Mouse (Mus musculus) embryonic stem cell, embryonic (primary cell): ENCODE data around the gene Mdk.

Source experiments
- CTCF ChIA-PET, 4 experiments: fragments of 300-600 bp in 2 of 4; fragments of 350-600 bp in 2 of 4; sonication (Branson Sonifier 250); formaldehyde crosslinking; loops; one replicate each; lab custom pipeline; 2022; ENCODE audit warnings: inconsistent platforms in 2 of 4; lab: Charles Lee
- POLR2A ChIA-PET, 4 experiments: fragments of 300-600 bp in 2 of 4; fragments of 350-600 bp in 2 of 4; sonication (Branson Sonifier 250); formaldehyde crosslinking; loops; one replicate each; lab custom pipeline; 2022; ENCODE audit warnings: antibody characterized with exemption in 4 of 4, inconsistent platforms in 1 of 4; lab: Charles Lee

Mdk gene

GRCm38 (mm10) chr2:91962864-91963401 lies 30.8 kb upstream of the Mdk start:
- CTCF ChIA-PET = interaction anchor here (0.5 to 4.2 kb wide), 45 partner anchors 8 to 469 kb away, joined by 3 to 41 read pairs (median 6); partner anchors contain the start of genes Mdk (in 4 of the 4), Gm9821 (in 3 of the 4), Dgkz (in 2 of the 4) and Ambra1 (in 1 of the 4)
- POLR2A ChIA-PET = interaction anchor here (0.5 to 5.7 kb wide), 46 partner anchors 8 to 1022 kb away, joined by 3 to 34 read pairs (median 5); partner anchors contain the start of genes Mdk (in 3 of the 4), Ambra1 (in 2 of the 4), Arfgap2 (in 1 of the 4) and Dgkz (in 1 of the 4)

- CTCF ChIA-PET = interaction anchor here in 3 of 4 experiments (0.6 to 4.4 kb wide), 17 partner anchors 8 to 891 kb away, joined by 3 to 41 read pairs (median 6); partner anchors contain the start of genes Gm9821 (in 2 of the 3) and Mdk (in 1 of the 3)
- POLR2A ChIA-PET = interaction anchor here (0.6 to 5.7 kb wide), 28 partner anchors 8 to 1021 kb away, joined by 3 to 34 read pairs (median 5); partner anchors contain the start of gene Mdk (in 1 of the 4)
Observed at GRCm38 (mm10) chr2:91961901-91962761, 30.0 kb upstream of the Mdk start.

GRCm38 (mm10) chr2:91960459-91960858 lies 28.4 kb upstream of the Mdk start:
- ChIA-PET CTCF (interaction anchor here (0.6 to 5.0 kb wide), 10 partner anchors 11 to 473 kb away, joined by 3 to 56 read pairs (median 6); partner anchors contain the start of genes Chrm4 (in 1 of the 4), Gm9821 (in 1 of the 4) and Mdk (in 1 of the 4)), POLR2A (interaction anchor here in 2 of 4 experiments (0.6 to 5.7 kb wide), 15 partner anchors 9 to 668 kb away, joined by 3 to 34 read pairs (median 4); partner anchors contain the start of genes Dgkz (in 1 of the 2), Gm9821 (in 1 of the 2) and Mdk (in 1 of the 2))

GRCm38 (mm10) chr2:91959544-91960410 lies 27.7 kb upstream of the Mdk start:
- ChIA-PET CTCF (interaction anchor here (0.6 to 5.0 kb wide), 14 partner anchors 12 to 473 kb away, joined by 3 to 56 read pairs (median 4); partner anchors contain the start of genes Gm9821 (in 2 of the 4), Chrm4 (in 1 of the 4) and Mdk (in 1 of the 4)), POLR2A (interaction anchor here in 2 of 4 experiments (0.6 to 5.7 kb wide), 18 partner anchors 8 to 471 kb away, joined by 3 to 34 read pairs (median 4); partner anchors contain the start of genes Mdk (in 2 of the 2) and Gm9821 (in 1 of the 2))

- CTCF ChIA-PET = interaction anchor here (0.6 to 5.0 kb wide), 15 partner anchors 12 to 348 kb away, joined by 3 to 56 read pairs (median 3); partner anchors contain the start of genes Gm9821 (in 2 of the 4), Chrm4 (in 1 of the 4) and Mdk (in 1 of the 4)
- POLR2A ChIA-PET = interaction anchor here in 3 of 4 experiments (0.5 to 5.7 kb wide), 14 partner anchors 7 to 465 kb away, joined by 3 to 34 read pairs (median 4); partner anchors contain the start of gene Mdk (in 1 of the 3)
Observed at GRCm38 (mm10) chr2:91958701-91959457, 26.8 kb upstream of the Mdk start.

- ChIA-PET CTCF (interaction anchor here (0.6 to 5.0 kb wide), 13 partner anchors 13 to 349 kb away, joined by 3 to 56 read pairs (median 3); partner anchors contain the start of genes Gm9821 (in 2 of the 4) and Mdk (in 1 of the 4)), POLR2A (interaction anchor here in 2 of 4 experiments (0.6 to 2.6 kb wide), 9 partner anchors 7 to 242 kb away, joined by 3 to 13 read pairs (median 4); no protein-coding TSS in a partner anchor)
Observed at GRCm38 (mm10) chr2:91958049-91958448, 26.0 kb upstream of the Mdk start.

GRCm38 (mm10) chr2:91957096-91957495 lies 25.0 kb upstream of the Mdk start:
- POLR2A ChIA-PET = interaction anchor here (0.7 to 2.6 kb wide), 8 partner anchors 8 to 38 kb away, joined by 3 to 16 read pairs (median 5); no protein-coding TSS in a partner anchor
- CTCF ChIA-PET = interaction anchor here in 3 of 4 experiments (0.6 to 5.0 kb wide), 7 partner anchors 12 to 849 kb away, joined by 3 to 56 read pairs (median 10); partner anchors contain the start of gene Gm9821 (in 2 of the 3)

- CTCF ChIA-PET = interaction anchor here in 3 of 4 experiments (0.5 to 4.4 kb wide), 3 partner anchors 12 to 29 kb away, joined by 6 to 36 read pairs (median 27); partner anchors contain the start of gene Gm9821 (in 2 of the 3)
- POLR2A ChIA-PET = interaction anchor here in 2 of 4 experiments (0.7 to 2.5 kb wide), 5 partner anchors 9 to 32 kb away, joined by 3 to 12 read pairs (median 3); partner anchors contain the start of gene Mdk (in 1 of the 2)
Observed at GRCm38 (mm10) chr2:91955875-91956274, 23.8 kb upstream of the Mdk start.

GRCm38 (mm10) chr2:91955121-91955591 lies 23.1 kb upstream of the Mdk start:
- POLR2A ChIA-PET = interaction anchor here in 3 of 4 experiments (1.0 to 3.7 kb wide), 7 partner anchors 8 to 32 kb away, joined by 3 to 24 read pairs (median 9); partner anchors contain the start of genes Gm9821 (in 1 of the 3) and Mdk (in 1 of the 3)
- CTCF ChIA-PET = interaction anchor here in 3 of 4 experiments (1.2 to 4.4 kb wide), 6 partner anchors 9 to 33 kb away, joined by 3 to 36 read pairs (median 12); partner anchors contain the start of gene Gm9821 (in 2 of the 3)

GRCm38 (mm10) chr2:91953825-91954224 lies 21.7 kb upstream of the Mdk start:
- ChIA-PET POLR2A (interaction anchor here in 3 of 4 experiments (0.6 to 5.4 kb wide), 10 partner anchors 8 to 417 kb away, joined by 3 to 34 read pairs (median 8); partner anchors contain the start of genes Gm9821 (in 2 of the 3) and Mdk (in 1 of the 3)), CTCF (interaction anchor here in 3 of 4 experiments (0.8 to 4.4 kb wide), 12 partner anchors 8 to 34 kb away, joined by 3 to 36 read pairs (median 5); partner anchors contain the start of genes Gm9821 (in 2 of the 3) and Mdk (in 1 of the 3))

- ChIA-PET CTCF (interaction anchor here in 2 of 4 experiments (0.5 to 2.1 kb wide), 6 partner anchors 13 to 220 kb away, joined by 3 to 11 read pairs (median 4); partner anchors contain the start of genes Ambra1 (in 1 of the 2) and Mdk (in 1 of the 2)), POLR2A (interaction anchor here in 2 of 4 experiments (0.7 to 5.4 kb wide), 10 partner anchors 11 to 232 kb away, joined by 3 to 34 read pairs (median 4); no protein-coding TSS in a partner anchor)
Observed at GRCm38 (mm10) chr2:91950275-91951085, 18.4 kb upstream of the Mdk start.

- POLR2A ChIA-PET = interaction anchor here in 3 of 4 experiments (0.5 to 5.4 kb wide), 13 partner anchors 9 to 340 kb away, joined by 3 to 34 read pairs (median 4); partner anchors contain the start of genes Ambra1 (in 1 of the 3) and Mdk (in 1 of the 3)
- CTCF ChIA-PET = interaction anchor here (0.5 to 2.1 kb wide), 9 partner anchors 12 to 595 kb away, joined by 3 to 17 read pairs (median 4); partner anchors contain the start of gene Ambra1 (in 1 of the 4)
Observed at GRCm38 (mm10) chr2:91949411-91950274, 17.5 kb upstream of the Mdk start.

- ChIA-PET CTCF (interaction anchor here in 2 of 4 experiments (1.4 to 7.1 kb wide), 2 partner anchors 10 to 12 kb away, joined by 4 to 56 read pairs; no protein-coding TSS in a partner anchor), POLR2A (interaction anchor here in 3 of 4 experiments (0.5 to 3.1 kb wide), 11 partner anchors 8 to 339 kb away, joined by 3 to 17 read pairs (median 7); partner anchors contain the start of gene Mdk (in 2 of the 3))
Observed at GRCm38 (mm10) chr2:91948792-91949241, 16.7 kb upstream of the Mdk start.
